Mouse (Mus musculus) adrenal gland, postnatal 14 days (tissue): ENCODE measurements around the gene Map3k14. TPM values are rescaled to one million over a fixed set of nuclear protein-coding genes. Genes with fewer than 3 reads are reported as not detected.
"Not testable (repeated sequence)": the region's sequence is repeated elsewhere in the genome, so short reads cannot be mapped to it uniquely, and the experiment has no call there.

Source experiments
- DNase-seq: peaks from one replicate; pipeline ENCODE4 v3.0.0; 2021; ENCODE audit warnings: mixed read lengths
- total RNA-seq: library from RNA; stranded (reverse); gene quantifications from 2 replicates; pipeline ENCODE4 v1.2.3, GENCODE M21; 2021

The Map3k14 gene
- total RNA-seq, 1 experiment from 2014 or later = 6.5 TPM

DNA sequence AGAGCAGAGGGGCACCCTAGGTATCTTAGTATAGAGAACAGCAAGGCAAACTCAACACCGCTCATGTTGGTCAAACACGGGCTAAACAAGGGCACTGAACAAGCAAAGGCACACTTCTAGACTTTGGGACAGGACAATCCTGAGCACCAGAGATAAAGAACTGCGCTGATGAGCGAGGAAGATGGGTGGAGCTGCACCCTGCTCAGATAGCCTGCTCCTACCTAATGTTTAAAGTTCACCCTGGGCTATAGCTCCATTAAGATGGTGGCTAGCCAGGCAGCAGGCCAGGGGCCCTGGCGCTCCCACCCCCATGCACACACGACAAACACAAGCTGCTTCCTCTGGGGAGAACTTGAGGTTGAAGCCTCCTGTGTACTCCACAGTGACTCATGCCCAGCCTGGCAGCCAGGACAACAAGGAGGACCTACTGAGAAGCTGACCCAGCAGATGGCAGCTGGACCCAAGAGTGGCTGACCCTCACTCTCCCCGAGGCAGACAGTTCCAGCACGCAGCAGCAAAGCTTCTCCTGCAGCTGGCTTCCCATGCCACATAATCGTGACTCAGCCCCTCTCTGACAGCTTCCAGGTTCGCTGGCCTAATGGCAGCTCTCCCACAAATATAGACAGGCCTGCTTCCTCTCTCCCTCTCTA, 21.1 kb downstream of the Map3k14 start:
- DNase-seq = peak; percentile 76

DNA sequence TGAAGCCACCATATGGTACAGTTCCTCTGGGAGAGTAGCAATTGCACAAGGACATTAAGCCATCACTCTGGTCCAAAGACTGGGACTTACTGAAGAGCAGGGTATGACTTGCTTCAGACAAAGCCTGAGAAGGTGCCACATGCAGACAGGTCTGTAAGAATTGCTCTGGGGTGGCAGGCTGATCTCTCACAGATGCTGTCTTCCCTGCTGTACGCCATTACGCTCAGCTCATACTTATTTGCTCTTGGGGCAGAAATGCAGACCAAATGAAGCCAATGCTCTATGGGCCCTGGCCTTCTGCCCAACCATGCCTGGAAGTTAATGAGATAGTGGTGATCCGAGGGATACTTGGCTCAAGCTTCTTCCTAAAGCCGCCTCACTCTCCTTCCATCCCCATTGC, 22.4 kb downstream of the Map3k14 start:
- DNase-seq = no peak

DNA sequence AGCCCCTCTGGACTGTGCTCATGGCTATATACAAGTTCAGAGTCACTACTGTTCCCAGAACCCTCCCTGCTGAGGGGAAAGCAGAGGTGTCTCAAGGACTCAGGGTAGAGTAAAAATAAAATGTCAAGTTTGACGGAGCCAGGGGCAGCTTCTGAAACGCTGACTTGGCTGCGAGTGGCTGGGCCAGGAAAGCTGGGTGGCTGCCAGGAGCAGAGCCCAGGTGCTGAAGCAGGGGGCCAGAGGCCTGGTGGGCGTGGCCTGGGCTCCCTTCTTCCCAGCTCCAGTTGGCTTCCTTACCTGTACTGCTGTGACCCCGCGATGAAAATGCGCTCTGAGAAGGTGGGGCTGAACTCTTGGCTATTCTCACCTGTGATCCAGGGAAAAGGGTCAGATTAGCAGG, 26.5 kb downstream of the Map3k14 start:
- peak; percentile 37 for DNase-seq

DNA sequence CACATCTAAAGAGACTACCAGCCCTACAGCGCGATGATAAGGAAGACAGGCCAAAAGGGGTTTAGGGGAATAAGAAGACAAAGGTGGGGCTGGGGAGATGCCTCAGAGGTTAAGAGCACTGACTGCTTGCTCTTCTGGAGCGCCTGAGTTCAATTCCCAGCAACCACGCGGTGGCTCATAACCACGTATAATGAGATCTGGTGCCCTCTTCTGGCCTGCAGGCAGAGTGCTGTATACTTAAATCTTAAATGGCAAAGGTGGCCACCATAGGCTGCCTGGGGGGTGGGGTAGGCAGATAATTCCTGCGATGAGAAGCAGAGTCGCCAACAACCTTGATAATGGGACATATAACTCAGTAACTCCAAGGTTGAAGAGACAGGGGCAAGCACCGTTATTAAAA, 29.5 kb downstream of the Map3k14 start:
- no peak for DNase-seq

DNA sequence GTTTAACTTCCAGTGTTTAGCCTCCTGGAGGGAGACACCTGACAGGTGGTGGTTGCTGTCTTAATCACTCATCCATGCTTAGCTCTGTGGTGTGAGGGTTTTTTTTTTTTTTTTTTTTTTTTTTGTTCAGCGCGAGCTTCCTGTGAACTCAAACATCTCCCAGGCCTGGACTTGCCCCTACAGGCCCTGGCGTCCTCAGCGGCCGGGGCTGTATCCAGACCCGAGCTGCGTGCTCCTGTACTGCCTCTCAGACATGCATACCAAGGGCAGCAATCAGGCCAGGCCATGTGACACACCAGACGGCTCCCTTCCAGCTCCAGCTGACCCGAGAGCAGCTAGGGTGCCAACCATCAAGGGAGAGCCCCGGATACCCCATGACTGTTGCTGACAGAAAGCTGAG, 30.4 kb downstream of the Map3k14 start:
- DNase-seq = no peak

DNA sequence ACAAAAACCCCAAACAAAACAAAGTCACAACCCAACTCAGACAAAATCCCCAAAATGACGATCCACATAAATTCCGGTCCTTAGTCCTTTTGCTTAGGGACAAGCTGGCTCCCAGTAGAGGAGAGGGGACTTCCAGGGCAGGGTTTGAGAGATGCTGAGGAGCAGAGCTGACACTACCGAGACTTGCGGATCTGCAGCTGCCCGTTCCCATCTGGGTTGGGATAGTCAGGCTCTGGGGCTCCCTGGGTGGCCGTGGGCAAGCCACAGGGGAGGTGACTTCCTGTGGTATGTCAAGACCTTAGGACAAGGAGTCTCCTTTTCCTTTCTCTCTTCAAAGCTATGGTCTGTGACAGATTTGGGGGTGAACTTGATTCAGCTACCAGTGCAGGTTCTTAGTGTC, 30.8 kb downstream of the Map3k14 start:
- no peak for DNase-seq

DNA sequence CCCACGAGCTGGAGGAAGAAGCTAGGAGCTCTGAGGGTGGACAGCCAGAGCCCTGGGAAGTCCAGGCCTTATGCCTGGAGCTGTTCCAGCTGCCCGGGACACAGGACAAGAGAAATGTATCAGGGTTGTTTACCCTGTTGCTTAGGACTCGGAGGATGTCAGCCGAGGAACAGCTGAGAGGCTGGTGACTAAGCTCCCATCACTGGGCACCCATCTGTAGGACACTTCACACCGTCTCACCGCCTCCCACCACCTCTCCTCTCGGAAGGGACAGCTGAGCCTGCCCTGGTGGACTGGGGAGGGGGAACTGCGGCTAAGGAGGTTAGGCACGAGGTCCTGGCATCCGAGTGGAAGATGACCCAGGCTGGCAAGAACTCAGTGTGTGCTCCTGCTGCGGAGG, 31.6 kb downstream of the Map3k14 start:
- DNase-seq = peak; percentile 31

DNA sequence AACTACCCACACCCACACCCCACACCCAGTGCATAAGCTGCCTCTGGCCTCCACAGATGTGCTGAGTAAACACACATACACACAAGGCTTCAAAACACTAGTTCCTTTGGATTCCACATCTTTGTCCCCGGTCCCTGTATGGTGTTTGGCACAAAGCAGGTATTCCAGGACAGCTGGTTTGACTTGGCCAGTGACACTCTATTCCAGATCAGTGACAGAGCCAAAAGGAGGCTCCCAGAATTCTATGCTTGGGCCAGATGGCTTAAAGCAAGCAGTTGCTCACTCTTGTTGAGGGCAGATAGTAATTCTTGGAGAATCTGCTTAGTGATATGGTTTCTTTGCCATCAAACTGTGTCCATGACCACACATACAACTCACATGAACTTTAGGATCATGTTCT, 32.8 kb downstream of the Map3k14 start:
- DNase-seq = no peak

DNA sequence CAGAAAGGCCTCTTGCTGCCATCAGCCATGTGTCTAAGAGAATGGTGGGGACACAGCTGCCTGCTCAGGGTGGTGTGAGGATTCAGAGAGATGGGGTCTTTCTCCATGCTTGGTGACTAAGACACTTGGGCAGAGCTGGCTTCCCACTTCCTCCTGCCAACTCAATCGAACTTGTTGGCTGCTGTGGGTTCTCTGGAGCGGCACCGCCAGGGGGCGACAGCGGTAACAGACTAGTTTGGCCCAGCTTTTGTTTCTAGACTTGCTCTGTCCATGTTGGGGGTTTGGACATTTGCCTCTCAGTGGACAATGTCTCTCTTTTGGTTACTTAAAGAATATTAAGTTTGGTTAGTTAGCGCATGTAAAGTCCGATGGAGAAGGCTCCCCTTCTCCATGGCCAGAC, 34.3 kb downstream of the Map3k14 start:
- DNase-seq = peak; percentile 86

DNA sequence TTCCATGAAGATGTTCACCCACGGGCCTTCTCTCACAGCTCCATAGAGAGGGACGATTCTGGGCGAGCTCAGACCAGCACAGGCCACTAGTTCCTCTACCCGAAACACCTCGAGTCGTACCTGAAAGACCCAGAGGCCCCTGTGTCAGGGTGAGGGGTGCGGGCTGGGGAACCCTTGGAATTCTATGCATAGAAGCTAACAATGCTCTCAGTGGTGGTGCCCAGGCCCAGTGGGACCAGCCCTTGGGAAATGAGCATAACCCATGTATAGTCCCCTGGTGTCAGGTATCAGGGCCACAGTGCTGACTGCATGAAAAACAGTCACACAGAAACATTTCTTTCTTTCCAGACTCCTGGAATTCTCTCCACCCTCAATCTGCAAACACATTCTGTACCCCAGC, 35.9 kb downstream of the Map3k14 start:
- DNase-seq = no peak

DNA sequence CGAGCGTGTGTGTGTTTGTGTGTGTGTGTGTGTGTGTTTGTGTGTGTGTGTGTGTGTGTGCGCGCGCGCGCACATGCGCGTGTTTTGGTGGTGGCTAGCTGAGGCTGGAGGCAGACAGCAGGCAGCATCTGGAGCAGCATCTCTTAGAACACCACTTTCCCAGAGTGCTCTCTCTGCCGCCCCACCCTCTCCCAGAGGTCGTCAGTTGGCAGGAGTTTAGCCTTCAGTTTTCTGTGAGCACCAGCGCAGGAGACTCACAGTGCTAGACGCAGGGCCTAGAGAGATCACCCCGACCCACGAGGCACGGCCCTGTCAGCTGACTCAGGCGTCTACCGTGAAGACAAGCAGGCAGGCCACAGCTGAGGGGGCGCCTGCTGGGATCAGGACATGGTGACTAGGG, 36.6 kb downstream of the Map3k14 start:
- DNase-seq = no peak

DNA sequence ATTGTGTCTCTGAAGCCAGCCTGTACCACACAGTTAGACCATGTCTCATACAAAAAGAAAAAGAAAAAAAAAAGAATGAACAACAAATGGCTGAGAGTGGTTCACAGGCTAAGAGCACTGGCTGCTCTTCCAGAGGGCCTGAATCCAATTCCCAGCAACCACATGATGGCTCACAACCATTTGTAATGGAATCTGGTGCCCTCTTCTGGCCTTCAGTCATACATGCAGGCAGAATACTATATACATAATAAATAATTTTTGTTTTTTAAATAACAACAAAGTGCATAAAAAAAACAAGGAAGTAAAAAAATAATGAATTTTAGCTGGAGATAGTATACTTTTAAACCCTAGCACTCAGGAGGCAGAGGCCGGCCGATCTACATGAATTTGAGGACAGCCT, 37.7 kb downstream of the Map3k14 start:
- DNase-seq = no peak

DNA sequence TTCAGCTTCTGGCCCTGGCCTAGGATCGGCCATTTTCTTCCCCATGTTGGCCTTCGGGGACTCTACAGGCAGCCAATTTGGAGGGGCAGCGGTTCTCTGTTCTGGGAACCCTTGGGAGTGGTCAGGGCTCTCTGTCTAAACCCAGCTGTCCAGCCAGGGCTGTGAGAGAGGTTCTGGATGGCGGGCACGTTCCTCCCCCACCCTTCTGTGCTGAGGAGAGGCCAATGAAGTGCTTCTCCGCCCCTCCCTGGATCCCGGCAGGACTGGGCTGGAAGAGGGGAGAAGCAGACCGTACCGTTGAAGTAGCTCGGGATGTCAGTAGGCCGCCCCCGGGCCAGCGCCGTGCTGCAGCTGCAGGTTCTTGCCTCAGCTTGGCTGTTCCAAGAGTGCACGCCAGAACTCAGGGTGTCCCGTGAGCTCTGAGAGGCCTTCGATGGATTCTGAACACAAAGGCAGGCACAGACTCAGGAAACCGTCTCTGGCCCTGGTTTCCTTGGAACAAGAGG, 43.3 kb downstream of the Map3k14 start:
- DNase-seq = no peak

DNA sequence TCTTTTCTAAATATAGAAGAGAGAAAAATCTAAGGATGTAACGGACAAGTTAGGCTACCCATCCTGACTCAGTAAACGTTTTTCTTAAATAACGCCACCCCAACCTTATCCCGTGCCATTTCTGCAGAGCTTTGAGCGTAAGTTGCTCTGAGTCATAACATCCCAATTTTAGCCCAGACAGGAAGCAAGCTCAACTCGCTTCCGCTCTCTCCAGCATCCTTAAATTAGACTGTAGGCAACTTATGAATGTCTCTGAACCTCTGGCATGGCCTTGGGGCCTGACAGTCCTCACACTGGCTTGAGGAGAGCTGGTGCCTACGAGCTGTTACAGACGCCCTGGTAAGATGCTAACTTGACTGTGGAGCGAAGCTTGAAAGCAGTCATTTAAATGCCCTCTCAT, 43.8 kb downstream of the Map3k14 start:
- no peak for DNase-seq

DNA sequence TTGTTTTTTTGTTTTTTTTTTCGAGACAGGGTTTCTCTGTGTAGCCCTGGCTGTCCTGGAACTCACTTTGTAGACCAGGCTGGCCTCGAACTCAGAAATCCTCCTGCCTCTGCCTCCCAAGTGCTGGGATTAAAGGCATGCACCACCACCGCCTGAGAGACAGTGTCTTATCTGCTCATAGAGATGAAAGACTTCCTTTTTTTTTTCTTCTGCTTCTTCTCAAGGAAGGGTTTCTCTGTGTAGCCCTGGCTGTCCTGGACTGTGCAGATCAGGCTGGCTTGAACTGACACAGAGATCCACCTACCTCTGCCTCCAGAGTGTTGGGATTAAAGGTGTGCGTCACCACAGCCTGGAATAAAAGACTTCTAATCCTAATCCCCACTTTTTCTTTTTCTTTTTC, 44.6 kb downstream of the Map3k14 start:
- not testable (repeated sequence) for DNase-seq

DNA sequence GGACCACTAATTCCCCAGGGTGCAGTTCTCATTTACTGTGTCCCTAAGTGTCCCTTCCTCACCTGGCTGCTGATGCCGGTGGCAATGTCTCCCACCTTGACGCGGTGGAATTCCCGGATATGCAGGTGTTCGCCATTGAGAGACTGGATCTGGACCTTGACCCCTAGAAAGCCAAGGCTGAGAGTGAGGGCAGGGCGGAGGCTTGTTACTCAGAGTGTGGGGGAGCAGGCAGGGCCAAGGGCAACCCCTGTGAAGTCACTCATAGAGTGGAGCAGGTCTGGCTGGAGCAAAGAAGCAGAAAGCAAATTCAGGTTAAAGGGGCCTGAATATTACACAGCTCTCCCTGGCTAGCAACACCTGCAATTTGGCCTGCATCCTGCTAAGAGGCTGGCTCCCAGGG, 45.8 kb downstream of the Map3k14 start:
- no peak for DNase-seq

DNA sequence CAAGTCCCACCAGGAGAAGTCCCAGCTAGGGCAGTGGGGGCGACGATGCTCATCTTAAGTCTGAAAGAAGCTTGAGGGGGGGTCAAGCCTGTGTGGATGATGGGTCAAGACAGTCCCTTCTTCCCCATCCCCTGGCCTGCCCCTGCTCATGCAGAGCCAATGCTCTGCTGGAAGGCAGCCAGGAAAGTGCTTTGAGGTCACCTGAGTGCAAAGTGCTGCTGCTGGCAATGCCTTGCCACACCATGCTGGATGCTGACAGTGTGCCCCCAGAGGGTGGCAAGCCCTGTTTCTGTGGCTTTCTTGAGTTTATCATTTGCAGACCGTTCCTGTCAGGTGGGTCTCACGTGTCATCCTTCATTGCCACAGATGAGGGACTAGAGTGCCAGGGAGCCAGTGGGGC, 47.3 kb downstream of the Map3k14 start:
- DNase-seq = no peak

DNA sequence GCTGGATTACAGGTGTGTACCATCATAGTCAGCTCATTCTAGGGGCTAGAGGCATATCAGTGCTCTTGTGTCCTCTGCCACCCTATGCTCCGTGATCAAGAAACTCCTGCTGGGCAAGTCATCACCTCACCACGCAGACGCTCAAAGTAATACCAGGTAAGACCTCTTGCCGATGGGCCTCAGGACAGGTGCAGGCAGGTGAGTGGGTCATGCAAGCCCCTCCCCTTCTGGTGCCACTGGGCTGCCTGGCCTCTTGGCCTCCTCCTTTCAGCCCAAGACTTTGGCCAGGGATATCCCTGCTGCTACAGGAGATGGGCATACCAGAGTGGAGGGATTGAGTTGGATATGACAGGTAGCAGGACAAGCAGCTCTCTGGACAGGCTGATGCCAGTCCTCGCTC, 48.0 kb downstream of the Map3k14 start:
- DNase-seq = no peak

DNA sequence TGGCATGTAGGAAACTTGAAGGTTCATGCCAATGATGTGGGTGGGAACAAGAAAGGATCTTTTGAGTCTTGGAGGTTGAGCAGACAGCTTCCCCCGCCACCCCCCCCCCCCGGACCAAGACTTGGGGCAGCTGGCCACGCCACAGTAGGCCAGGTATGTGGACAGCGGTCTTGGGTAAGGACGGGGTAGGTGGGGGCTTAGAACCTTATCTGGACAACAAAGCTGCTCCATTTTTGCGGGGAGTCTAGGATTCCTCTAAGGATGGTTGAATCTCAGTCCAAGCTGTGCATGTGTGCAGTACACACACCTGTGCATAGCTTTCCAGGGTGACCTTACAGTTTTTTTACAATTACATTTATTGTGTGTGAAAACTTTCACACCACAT, 48.8 kb downstream of the Map3k14 start:
- DNase-seq = no peak

DNA sequence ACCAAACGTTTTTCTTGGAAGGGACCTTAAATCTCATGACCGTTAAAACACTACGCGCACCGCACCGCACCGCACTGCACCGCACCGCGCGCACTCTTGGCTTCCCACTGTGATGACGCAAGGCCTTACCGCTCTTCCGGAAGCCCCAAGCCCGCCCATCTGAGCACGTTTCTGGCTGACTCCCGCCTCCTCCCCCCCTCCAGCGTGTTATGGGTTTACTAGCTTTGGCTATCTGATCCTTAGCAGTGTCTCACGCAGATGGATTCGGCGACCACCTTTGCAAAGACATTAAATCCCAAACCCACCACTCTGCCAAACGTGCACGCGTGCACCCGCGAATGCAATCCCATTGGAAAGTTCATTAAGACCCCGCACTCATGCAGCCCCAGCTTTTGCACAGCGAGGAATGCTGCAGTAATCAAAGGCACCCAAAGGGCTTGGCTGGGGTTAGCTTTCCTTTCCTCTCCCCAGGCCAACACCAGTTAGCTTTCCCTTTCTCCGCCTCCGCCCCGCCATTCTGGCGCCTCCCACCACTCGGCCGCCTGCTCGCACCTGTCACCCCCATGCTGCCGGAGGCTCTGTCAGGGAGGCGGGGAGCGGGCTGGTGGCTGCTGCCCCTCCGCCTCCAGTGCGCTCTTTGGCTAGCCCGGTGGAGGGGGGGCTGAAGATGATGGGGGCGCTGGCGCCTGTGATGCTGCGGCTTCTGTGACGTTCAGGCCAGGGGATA, 49.3 kb downstream of the Map3k14 start, which contains the start of gene Spata32:
Gene Spata32 (minus strand): TSS at position 643 of the 727 bp plus-strand sequence.
- peak; percentile 77 for DNase-seq

DNA sequence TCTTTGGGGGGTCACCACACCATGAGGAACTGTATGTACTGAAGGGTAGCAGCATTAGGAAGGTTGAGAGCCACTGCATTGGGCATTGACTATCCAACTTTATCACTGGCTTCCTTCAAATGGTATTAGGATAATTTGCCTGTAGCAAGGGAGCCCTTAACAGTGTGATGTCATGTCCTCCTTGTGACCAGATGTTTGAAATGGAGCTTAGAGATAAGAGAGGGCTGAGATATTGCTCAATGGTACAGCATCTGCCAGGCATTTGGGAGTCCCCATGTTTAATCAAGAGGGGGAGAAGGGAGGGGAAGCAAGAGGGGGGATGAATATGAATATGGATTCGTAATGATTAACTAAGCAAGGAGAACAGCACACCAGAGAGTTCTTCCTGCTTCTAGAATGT, 51.9 kb downstream of the Map3k14 start:
- no peak for DNase-seq

DNA sequence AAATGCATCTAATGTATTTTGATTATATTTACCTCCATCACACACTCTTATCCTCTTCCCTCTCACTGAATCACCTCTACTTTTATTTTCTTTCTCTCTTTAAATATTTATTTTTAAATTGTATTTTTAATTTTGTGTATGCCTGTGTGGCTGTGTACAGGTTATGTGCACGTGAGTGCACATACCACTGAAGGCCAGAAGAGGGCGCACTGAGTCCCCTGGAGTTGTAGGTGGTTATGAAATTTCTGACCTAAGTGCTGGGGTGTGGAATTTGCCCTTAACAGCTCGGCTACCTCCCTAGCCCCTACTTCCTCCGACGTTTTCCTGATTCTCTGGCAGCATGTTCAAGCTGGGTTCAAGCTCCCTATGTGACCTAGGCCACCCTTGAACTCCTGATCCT, 53.6 kb downstream of the Map3k14 start:
- no peak for DNase-seq

DNA sequence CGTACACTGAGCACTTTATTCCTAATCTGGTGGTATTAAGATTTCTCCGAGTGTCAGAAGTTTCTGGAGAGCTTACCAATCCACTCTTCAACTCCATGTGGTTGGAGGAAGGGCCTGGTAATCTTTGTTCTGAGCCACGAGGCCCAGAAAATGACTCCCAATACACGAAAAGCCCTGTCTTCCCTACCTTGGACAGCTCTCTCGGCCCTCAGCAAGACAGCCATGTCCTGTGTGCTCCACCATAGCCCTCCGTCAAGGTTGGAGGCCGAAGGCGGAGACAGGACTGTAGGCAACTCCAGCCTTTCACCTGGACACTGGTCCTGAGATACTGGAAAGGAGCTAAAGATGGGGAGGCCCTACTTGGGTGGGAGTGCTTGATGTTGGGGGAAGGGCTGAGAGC, 57.0 kb downstream of the Map3k14 start:
- no peak for DNase-seq

DNA sequence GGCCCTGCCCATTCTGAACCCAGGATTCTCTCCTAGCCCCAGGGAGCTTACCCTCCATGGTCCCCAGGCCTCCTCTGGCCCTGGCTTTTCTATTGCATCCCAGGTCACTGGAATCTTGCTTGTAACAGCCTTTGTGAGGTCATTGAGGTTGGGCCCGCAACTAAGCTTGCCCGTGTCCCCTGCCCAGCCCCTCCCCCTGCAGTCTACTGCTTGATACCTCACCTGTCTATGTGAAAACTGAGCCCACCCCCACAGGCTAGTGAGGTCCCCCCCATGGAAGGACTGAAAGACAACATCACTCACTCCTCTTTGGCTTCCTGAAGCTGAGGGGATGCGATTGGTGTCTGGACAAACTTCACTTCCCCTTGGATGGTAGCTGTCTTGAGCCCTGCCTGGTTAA, 58.8 kb downstream of the Map3k14 start, which contains the start of gene 1700023F06Rik:
Gene 1700023F06Rik (minus strand): TSS at position 101 of the 400 bp plus-strand sequence.
- DNase-seq = no peak
